Mouse (Mus musculus) gonadal fat pad, adult 2 months (tissue): ENCODE data around the gene Ctnnbl1. TPM values are rescaled to one million over a fixed set of nuclear protein-coding genes. Genes with fewer than 3 reads are reported as not detected.

Experiments
- DNase-seq: peaks from one replicate; pipeline ENCODE4 v3.0.0-alpha.2; 2012; ENCODE audit warnings: low read depth
- polyA plus RNA-seq: library from polyadenylated mRNA; depleted of rRNA; stranded (reverse); fragments of >200 nt; gene quantifications from 2 replicates; pipeline ENCODE4 v1.2.3, GENCODE M21; 2012

Gene Ctnnbl1
- polyA plus RNA-seq, 1 experiment, result 35.4 TPM

GRCm38 (mm10) chr2:157792840-157793552 lies 55.8 kb downstream of the Ctnnbl1 start:
- no peak for DNase-seq

DNA sequence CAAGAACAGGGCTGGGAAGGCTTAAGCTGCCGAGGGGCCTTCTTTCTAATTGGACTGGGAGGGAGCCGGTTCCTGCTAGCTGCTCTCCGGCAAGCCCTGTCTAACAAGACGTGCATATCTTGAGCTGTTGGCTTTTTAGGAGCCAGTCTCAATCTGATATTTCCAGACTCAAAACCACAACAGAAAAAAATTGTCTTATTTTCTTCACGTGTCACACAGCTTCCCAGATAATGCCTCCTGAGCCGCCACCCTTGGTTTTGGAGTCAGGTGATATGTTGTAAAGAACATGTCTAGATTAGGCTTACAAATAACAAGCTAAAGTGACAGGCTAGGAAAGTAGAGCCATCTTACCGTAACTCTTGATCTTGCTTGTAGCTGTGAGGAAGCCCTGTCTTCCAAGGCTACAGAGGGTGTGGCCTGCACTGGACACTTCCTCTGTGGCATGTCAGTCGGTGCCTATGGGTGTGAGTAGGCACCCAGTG lies 56.7 kb downstream of the Ctnnbl1 start:
- no peak for DNase-seq

DNA sequence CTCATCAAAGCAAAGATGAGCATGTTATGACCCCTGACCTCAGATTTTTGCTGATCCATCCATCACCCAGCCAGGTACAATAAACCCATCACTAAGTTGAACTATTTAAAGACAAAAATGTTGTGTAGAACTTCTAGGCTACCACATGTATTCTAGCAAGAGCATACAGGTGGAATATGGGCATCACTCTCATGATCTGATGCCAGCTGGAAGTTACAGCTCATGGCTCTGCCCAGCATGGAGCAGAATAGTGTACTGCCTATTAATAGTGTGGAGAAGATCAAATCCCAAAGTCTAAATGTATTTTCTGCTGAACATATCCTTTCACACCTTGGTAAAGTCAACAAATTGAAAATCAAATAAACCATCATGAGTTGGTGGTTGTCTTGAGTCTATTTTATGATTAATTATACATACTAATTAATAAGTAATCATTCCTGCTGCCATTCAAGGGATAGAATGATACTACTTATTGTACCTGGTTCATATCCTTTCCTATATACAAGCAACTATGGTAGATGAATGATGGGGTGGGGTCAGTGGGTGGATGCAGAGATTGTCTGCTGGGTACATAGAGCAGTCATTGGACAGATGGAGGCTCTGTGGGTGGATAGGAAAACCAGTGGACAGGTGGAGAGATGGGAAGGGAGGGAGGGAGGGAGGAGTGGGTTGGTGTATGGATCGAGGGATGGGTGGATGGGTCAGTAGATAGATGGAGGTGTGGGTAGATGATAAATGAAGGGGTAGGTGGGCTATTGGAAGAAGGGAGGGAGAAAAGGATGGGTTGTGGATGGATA lies 58.6 kb downstream of the Ctnnbl1 start:
- no peak for DNase-seq

- no peak for DNase-seq
Measured at GRCm38 (mm10) chr2:157799533-157799932, 62.3 kb downstream of the Ctnnbl1 start.

DNA sequence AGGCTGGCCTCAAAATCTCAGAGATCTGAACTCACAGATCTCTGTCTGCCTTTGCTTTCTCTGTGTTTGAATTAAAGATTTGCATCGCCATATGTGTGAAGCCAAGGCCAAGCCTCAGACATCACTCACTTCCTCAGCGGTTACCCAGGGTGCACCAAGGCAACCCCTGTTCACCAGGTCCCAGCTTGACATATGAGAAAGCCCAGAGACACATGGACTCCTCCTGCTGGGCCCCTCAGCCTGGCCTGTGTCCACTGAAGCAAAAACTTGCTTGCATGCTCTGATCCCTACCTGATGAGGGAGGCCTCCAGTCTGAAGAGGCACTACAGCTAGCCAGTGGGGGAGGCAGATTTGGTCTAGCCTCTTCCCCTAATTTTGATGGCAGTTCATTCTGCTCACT lies 63.1 kb downstream of the Ctnnbl1 start:
- no peak for DNase-seq

GRCm38 (mm10) chr2:157800746-157801501 lies 63.7 kb downstream of the Ctnnbl1 start:
- DNase-seq, result no peak

DNA sequence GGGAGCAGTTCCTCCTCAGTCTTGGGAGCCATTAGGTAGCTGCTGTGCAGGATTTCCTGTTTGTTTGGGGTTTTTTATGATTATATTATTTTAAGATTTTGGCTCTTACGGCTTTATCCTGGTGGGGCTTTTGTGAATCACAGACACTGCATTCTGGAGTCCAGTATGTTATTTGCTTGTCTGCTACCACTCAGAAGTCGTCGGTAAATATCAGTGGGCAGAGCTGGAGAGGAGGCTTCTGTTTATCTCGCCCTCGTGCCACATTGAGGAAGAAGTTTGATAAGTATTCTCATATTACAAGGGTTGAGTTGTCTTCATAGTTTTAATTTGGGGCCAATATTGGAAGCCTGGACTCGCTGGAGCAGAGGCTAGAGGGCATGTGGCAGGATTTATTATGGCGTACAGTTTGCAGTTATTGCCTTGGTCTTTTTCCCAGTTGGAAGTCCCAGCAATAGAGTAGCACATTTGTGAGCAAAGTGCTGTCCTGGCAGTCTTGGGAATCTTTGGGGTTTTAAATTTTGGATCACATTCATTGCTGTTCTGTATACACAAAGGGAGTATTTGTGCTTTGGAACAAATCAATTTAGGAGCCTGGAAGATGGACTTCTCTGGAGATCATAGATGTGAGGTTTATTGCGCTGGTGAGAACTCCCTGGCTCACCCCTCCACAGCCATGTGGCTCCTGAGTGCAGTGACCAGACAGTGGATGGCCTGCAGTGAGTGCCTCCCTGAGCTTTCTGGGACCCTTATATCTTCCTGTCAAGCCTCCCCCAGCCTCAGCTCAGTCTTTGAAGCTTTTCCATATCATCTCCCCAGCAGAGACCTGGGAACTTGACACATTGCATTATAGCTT lies 64.5 kb downstream of the Ctnnbl1 start:
- DNase-seq, result no peak

DNA sequence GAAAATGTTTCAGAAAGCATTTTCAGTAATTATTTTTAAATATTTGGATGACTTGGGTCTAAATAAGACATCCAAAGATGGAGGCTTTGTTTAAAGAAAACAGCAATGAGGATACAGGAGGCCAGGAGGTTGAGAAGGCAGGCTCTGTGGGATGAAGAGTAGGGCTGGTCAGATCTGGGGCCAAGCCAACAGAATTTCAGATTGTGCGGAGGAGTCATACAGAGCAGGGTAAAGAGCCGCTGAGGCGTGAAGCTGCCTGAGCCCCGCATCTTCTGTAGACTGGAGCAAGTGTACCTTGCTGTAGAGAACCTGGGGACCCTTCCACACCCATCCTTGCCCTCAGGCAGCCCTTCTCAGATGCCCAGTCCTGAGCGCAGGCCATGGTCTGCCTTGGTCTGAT lies 65.5 kb downstream of the Ctnnbl1 start:
- DNase-seq, result no peak

DNA sequence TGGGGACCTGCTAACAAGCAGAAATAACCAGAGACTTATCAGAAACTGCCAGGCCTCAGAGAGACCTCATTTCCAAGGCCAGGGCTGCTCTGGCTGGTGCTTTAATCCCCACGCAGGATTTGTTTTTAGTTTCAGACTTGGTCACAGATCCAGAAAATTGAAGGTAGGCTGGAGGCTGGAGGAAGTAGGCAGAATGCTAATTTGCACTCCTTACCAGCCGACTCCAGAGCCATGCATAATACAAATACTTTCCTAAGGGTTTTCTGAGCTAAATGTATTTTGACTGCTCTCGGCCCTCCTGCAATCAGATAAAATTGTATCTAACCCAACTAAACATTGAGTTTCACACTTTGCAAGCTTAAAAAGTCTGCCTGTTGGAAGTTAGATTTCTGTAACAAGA lies 67.2 kb downstream of the Ctnnbl1 start:
- DNase-seq, result no peak

- no peak for DNase-seq
Measured at GRCm38 (mm10) chr2:157805091-157805490, 67.9 kb downstream of the Ctnnbl1 start.

- DNase-seq, result no peak
Measured at GRCm38 (mm10) chr2:157807076-157807475, 69.9 kb downstream of the Ctnnbl1 start.

- no peak for DNase-seq
Measured at GRCm38 (mm10) chr2:157807621-157808367, 70.6 kb downstream of the Ctnnbl1 start.

GRCm38 (mm10) chr2:157808368-157808923 lies 71.2 kb downstream of the Ctnnbl1 start:
- DNase-seq, result no peak

DNA sequence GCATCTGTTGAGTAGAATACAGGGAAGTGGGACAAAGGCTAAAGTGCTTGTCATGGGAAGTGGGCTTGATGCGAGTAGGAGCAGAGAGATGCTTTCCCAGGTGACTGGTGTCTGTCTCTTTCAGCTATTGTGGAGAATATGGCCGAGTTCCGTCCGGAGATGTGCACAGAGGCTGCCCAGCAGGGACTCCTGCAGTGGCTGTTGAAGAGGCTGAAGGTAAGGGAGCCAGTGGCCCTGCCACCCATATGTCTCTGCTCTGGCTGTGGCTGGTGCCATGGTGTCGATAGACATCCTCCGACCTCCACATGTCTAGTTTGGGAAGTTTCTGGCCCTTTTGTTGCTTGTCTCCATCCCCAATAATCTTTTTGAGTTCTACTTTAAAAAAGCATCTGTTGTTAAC lies 72.1 kb downstream of the Ctnnbl1 start:
- no peak for DNase-seq

DNA sequence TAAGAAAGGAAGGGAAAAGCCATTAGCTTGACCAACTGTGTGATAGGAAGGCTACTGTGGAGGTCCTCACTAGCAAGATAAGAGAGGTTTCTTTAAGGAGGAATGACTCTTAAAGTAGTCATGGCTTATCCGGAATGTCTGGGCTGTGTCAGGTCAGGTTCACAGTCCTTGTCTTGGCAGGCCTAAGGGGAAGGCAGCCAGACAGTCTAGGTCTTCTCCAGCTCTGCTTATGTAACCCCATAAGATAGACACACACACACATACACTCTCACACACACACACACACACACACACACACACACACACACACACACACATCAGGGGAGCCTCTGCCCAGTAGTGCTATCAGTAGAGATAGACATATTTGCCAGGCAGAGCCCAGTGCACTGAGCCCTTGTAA lies 73.5 kb downstream of the Ctnnbl1 start:
- no peak for DNase-seq

- no peak for DNase-seq
Measured at GRCm38 (mm10) chr2:157813121-157813520, 75.9 kb downstream of the Ctnnbl1 start.

GRCm38 (mm10) chr2:157814116-157814964 lies 77.1 kb downstream of the Ctnnbl1 start:
- DNase-seq, result peak; percentile 19

DNA sequence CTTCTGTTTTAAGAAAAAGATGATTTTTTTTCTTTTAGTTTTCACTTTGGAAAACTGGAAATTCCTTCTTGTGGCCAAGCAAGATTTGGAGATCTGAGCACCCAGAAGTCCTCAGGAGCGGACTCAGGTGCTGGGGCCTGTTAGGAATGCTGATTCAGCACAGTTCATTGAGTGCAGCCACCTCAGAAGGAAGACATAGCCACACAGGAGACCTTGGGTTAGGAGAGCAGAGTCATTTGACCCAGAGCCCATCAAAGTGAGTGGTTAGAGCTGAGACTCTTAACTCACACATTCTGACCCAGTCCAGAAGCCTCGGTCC lies 77.7 kb downstream of the Ctnnbl1 start:
- DNase-seq, result no peak

DNA sequence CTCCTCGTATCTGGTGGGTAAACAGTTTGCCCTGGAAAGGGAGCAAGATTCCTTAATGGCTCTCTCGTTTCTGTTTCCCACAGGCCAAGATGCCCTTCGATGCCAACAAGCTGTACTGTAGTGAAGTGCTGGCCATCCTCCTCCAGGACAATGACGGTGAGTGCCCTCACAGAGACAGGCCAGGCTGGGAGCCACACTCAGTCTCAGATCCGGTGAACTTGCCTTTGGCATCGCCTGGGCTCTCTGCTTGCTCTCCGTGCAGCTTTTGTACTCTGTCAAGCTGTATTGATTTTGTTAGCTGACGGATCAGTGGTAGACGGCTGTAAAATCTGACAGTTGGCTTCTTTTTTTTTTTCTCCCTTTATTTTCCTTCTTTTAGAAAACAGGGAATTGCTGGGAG lies 80.5 kb downstream of the Ctnnbl1 start:
- DNase-seq, result no peak
